Mouse (Mus musculus): ENCODE results near the gene Adcy1.

Adcy1 gene

DNA sequence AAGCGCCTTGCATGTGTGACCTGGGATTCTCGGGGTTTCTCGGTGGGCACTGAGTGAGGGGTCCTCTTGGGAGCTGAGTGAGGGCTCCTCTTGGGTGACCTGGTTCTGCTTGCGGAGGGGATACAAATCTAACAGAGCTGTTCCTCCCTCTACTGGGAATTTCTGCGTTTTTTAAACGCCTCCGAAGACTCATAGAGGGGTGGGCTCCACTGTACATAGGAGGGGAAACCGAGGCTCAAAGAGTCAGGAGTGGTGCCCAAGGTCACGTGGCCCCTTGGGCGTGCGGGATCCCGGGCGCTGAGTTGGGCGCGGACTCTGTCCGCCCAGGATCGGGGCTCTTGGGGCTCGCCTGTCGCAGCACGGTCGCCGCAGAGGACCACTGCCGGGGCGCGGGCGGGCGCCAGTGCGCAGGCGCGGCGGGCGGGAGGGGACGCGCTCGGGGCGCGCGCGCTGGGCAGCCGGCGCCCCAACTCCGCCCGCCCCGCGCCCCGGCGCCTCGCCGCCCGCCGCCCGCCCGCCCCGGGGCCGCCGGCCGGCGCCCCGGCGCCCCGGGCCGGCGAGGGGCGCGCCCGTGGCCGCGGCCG lies at the start of gene Adcy1:
Gene Adcy1 (plus strand): TSS at position 489 of the 584 bp plus-strand sequence.
- no peak for DNase-seq (ENCODE audit: extremely low read depth, low read depth, low spot score)

DNA sequence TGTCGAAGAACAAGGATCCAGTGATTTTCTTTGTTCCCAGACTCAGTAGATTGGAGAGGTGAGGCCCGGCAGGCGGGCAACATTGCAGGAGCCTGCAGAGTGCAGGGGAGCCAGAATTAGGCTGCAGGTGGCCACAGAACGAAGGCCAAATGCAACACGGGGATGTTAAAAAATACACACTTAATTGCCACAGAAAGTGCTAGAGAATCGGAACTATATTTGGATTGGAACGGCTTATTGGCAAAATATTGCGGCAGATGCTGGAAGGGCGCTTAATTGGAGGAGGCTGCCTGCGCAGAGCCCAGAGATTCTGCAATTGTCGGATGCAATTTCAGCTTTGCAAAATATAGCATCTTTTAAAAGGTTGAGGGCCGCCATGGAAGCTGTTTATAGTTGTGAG lies 46.4 kb upstream of the Adcy1 start:
- no peak for DNase-seq (ENCODE audit: extremely low read depth, low read depth, low spot score)

DNA sequence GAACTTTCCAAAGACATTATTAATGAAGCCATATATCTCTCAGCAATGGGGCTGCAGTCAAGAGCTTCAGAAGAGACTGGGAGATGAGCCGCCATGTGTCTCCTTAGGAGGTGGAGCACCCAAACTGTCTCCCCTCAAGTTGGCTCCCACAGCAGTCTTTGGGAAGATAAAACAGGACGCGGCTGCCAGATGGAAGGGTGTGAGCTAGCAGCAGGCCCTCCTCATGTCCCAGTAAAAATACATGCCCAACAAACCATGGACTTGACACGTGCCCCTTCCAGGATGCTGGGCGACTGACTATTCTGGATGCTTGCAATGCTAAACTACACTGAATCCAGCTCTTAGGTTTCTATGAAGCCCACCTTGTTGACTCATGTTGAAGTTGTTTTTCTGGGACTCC lies 45.2 kb upstream of the Adcy1 start:
- no peak for DNase-seq (ENCODE audit: extremely low read depth, low read depth, low spot score)

DNA sequence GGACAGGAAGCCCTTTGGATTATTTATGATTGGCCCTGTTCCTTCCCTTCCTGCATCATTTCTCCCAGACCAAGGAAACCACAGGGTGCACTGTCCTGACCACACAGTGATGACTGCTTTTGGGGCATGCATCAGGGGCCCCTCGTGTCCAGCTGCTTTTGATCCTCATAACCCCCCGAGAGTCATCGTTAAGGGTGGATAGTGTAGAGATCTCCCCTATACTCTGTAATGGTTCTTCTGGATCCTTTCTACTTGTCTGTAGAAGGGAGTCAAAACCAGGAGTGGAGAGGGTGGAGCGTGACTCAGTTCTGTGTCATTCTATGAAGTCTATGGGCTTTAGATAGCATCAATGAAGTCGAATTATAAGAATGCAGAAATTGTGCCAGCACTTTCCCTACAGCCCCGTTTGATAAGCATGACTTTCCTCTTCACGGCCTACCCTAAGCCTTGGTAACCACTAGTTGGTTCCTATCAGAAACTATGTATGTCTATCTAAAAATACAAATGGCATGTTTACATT lies 44.2 kb upstream of the Adcy1 start:
- no peak for DNase-seq (ENCODE audit: extremely low read depth, low read depth, low spot score)

DNA sequence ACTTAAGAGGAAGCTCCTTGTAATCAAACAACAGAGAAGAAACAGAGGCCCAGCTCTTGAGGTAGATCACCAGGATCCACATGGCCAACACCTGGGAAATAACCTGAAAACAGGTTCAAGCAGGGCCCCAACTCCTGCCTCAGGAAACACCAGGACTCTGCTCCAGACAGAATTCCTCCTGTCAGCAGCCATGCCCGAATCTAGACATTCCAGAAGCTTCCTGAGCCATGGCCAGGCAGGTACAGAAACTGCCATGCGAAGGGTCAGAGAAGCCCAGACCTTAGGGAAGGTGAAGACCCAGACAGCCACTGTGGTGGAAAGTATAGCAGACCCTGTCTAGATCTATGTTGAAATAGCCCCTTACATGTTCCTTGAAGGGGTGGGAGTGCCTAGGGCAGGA lies 30.2 kb upstream of the Adcy1 start:
- DNase-seq (ENCODE audit: extremely low read depth, low read depth, low spot score), result no peak

DNA sequence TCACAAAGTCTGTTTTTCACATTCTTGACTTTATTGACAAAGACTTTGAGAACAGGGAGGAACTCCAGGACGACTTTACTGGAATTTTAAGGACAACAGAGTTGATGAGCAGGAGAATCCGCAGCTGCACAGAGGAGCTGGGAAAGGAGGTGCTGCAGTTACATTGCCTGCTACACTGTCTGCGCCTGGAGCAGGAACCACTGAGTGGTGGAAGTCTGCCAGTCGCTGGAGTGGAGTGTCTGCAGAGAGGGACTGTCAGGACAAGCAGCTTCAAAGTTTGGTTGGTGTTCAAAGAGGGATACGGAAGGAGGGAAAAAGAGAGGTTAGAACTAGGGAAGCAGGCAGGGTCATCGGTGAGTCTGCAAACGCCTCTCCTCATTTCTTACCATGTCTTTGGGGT lies 23.6 kb upstream of the Adcy1 start:
- no peak for DNase-seq (ENCODE audit: extremely low read depth, low read depth, low spot score)

DNA sequence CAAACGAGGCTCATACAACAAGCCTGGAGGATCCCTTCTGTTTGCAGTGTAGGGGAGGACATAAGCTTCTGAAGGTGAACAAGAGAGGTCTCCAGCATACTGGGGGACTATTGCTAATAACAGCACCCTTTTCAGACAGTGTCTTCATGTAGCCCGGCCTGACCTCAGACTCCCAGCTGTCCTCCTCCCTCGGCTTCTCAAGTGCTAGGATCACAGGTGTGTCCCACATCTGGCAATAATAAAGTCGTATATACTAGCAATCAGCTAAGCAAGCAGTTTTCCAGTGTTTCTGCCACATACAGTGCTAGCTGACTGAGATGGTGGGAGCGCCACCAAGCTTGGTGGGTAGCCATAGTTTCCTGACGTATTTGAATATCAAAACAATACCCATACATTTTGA lies 22.5 kb upstream of the Adcy1 start:
- no peak for DNase-seq (ENCODE audit: extremely low read depth, low read depth, low spot score)

DNA sequence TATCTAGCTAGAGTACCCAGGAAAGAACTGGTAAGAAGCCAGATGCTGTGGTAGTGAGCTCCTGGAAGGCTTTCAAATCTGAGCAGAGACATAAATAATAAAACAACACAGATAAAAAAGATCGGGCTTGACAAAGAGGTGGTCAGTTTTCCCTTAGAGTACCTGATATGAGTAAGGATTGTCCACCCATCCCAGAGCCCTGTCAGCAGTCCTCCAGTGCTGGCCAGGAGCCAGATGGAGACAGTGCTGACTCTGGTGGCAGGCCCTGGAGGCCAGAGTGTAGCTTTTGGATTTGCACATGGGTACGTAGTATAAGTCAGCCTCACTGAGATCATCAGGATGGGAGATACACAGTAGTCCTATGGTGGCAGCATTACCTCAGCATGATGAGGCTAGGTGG lies 16.1 kb upstream of the Adcy1 start:
- DNase-seq (ENCODE audit: extremely low read depth, low read depth, low spot score), result no peak

DNA sequence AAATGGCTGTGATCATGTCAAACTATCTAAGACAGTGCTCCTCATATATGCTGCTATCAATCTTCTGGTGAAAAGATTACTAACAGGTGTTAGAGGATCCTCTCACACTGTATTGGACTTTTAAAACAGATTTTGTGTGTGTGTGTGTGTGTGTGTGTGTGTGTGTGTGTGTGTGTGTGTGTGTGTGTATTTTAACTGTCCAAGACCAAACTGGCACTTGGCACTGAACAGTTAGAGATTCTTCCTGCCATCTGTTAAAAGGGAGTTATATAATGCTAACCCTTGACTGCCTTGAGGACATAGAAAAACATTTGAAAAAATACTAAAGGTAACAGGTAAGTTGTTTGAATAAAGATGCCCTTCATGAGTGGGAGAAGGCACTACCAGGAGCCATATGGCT lies 15.7 kb upstream of the Adcy1 start:
- DNase-seq (ENCODE audit: extremely low read depth, low read depth, low spot score), result no peak

DNA sequence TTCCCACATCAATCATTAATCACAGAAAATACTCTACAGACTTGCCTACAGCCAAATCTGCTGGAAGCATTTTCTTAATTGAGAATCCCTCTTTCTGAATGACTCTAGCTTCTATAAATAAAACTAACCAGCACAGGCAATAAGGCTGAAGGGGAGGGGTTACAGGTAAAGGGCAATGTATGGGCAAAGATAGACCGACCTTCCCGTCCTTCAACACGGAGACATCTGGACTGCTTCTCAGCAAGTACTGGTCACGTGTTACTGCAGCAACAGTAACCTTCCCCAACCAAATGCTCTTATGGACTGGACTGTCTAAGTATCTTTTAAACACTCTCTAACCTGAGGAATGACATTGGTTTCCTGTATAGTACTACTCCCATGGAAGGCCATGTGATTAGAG lies 9.6 kb upstream of the Adcy1 start:
- no peak for DNase-seq (ENCODE audit: extremely low read depth, low read depth, low spot score)

DNA sequence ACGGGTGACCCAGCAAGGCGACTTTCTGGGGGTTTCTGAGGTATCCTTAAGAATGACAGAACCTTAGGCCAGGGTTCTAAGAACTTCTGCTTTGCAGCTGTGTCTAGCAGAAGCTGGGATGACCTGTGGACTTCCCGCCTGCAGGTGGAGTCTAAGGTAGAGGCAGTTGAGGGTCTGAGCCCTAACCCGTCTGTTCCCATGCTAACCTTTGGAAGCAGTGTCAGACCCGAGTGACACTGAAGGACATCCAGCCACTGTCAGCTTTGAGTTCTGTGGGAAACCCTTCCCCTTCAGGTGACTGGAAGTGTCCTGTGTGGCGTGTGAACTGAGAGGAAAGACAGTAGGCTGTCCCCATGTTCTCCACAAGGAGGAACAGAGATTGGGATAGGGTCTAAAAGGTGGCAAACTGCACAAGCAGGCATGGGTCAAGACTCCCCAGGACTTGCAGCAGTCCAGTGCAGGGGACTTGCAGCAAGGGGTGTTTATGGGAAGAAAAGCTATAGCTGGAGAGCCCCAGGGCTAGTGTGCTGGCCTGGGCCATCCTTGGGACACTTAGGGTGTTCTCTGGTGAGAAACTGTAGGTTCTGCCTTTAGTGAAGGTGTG lies 8.5 kb upstream of the Adcy1 start:
- no peak for DNase-seq (ENCODE audit: extremely low read depth, low read depth, low spot score)

DNA sequence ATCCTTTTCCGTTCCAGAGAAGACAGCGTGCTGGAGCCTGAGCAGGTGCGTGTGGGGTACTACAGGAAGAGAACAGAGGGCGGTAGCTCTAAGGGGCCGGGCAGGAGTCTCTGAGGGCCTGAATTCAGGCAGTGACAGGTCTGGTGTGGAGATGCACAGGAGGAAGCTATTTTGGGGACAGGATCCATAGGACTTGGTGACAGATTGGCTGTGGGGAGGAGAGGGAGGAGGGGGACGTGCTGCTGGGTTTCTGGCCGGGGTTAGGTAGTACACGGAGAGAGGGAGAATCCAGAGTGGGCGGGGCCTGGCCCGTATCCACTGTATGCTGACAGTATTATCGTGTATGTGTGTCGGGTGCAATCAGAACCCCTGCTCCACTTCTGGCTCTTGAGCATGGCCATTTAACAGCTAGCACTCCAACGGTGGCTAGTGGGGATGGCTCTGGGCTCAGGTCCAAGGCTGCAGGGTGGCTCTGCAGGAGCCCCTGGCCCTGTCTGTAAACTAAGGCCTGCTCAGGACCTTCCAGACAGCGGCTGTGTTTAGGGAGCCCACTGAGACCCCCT lies 7.8 kb upstream of the Adcy1 start:
- no peak for DNase-seq (ENCODE audit: extremely low read depth, low read depth, low spot score)

DNA sequence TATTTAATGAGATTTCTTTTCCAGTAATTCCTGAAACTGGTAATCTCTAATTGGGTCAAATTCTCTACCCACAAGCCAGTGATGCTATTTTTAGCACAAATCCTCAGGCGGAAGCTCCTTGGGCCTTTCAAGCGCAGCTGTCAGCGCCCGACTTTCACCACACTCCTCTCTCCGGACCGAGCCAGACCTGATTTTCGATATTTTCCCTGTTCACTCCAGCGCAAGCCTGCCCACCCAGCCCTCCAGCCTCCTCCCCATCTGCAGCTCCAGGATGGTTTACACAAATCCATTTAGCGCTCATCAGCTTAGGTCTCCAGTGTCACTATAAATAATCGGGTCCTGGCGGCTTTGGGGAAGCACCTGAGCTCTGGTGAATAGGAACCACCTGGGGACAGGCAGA lies 7.2 kb upstream of the Adcy1 start:
- DNase-seq (ENCODE audit: extremely low read depth, low read depth, low spot score), result no peak

DNA sequence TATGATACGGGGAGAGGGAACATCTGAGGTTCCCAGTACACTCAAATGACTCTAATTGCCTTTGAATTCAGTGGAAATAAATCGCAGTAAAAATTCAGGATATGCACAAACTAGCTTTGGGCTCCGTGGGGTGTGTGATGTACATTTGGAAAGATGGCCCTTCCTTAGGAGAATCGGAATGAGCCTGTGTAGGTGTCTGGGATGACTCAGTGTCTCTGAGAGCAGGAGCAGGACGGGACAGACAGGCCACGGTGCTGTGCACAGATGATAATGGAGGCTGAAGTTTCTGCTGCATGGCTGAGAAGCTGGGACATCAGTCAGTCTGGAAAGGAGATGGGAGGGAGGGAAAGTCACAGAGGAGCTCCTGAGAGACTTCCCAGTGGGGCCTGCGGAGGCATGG lies 5.5 kb upstream of the Adcy1 start:
- DNase-seq (ENCODE audit: extremely low read depth, low read depth, low spot score), result no peak

DNA sequence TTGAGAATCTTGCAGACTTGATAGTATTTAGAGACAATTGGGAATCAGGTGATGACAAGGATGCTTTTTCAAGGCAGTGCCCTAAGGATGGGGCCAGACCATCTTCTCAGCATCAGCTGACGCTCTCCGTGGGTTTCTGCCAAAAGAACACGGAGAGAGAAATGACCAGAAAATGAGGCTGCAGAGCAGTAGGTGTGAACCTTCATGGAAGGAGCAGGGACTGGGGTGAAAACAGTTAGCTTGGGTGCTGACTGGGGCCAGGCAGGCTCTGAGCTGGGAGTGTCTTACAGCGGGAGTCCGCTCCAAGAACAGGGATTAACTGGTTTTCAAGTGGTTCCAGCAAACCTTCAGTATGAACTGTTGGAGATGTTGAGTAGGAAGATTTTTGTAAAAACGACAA lies 1.3 kb upstream of the Adcy1 start:
- no peak for DNase-seq (ENCODE audit: extremely low read depth, low read depth, low spot score)

DNA sequence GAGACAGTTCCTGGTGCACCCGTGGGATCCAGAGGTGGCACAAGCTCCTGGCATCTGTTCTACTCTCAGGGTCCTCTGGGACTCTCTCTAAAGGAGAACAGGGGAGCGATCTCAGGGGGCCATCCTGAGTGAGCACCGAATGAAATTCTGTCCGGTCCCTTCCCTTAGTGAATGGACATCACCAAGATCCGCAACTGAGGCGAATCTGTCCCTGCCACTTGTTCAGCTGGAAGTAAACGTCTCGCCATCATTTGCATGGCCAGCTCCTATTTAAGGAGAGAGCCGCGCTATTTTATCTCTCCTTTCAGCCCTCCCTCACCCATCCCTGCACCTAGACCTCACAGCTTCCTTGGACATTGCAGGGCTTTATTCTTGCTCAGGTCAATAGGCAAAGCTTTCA lies 723 bp upstream of the Adcy1 start:
- DNase-seq (ENCODE audit: extremely low read depth, low read depth, low spot score), result no peak

DNA sequence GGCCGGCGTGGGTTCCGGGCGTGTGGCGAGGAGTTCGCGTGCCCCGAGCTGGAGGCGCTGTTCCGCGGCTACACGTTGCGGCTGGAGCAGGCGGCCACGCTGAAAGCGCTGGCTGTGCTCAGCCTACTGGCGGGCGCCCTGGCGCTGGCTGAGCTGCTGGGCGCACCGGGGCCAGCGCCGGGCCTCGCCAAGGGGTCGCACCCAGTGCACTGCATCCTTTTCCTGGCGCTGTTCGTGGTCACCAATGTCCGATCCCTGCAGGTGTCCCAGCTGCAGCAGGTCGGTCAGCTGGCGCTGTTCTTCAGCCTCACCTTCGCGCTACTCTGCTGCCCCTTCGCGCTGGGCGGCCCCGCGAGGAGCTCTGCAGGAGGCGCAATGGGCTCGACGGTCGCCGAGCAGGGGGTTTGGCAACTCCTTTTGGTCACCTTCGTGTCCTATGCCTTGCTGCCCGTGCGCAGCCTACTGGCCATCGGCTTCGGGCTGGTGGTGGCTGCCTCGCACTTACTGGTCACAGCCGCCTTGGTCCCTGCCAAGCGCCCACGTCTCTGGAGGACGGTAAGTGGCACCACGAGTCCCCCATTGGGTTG lies 485 bp downstream of the Adcy1 start:
- DNase-seq (ENCODE audit: extremely low read depth, low read depth, low spot score), result no peak

DNA sequence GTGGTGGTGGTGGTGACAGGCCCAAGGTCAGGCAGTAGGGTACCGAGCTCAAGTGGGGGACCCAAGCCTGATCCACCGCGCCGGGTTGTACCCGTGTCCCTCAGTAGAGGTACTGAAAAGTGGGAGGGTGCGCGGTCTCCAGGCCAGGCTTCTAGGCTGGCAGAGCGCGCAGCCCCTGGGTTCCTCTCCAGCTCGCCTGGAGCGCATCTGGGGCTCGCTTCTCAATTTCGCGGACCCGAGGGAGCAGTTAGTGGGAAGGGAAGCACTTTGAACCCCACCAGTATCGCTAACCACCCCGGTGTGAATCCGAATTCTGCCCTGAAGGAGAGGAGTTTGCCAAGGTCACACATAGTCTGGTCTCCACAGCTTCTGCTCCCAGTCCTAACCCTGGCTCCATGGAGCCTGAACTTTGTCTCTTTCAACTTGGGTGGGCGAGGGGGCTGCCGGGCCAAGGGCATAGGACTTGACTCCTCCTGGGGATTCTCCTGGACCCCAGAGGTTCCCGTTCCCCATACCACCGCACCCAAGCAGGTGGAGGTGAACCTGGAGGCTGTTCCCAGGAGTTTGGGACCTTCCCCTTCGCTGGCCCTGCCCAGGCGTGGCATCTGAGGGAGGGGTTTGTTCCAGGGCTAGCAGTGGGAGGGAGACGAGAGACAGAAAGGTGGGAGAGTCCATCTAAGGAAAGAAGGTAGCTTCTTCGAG lies 1.3 kb downstream of the Adcy1 start:
- DNase-seq (ENCODE audit: extremely low read depth, low read depth, low spot score), result no peak

DNA sequence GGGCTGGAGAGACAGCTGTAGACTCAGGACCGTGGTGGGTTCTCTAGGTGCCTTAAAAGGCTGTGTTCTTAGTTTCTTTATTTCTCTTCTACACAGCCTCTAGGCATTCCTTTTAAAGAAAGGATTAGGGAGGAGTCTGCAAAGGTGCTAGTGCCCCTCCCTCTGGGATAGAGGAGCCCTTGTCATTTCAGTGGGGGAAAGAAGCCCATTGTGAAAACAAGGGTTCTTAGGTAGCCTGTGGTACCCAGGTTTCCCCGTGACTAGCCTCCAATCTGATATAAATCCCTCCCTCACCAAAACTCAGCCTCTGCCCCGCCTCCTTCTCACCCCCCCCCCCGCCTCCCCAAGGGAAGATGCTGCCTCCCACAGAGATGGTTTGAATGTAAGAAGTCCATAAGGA lies 2.1 kb downstream of the Adcy1 start:
- no peak for DNase-seq (ENCODE audit: extremely low read depth, low read depth, low spot score)

DNA sequence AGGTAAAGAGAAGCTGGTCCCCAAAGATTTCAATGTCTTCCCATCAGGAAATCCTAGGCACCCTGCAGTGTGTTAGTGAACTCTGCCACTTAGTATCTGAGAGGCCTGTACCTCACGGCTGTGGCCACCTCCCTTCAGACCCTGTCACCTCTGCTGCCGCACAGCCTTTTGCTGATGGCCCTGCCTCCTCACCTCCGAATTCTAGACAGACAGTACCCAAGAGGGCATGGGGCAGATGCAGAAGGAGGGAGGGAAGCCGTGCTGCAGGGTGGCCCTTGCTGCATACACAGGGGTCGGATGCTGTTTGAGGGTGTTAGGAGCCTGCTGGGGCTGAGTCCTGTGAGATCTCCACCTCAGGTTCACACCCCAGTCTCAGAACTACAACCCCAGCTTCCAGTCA lies 2.6 kb downstream of the Adcy1 start:
- DNase-seq (ENCODE audit: extremely low read depth, low read depth, low spot score), result no peak

DNA sequence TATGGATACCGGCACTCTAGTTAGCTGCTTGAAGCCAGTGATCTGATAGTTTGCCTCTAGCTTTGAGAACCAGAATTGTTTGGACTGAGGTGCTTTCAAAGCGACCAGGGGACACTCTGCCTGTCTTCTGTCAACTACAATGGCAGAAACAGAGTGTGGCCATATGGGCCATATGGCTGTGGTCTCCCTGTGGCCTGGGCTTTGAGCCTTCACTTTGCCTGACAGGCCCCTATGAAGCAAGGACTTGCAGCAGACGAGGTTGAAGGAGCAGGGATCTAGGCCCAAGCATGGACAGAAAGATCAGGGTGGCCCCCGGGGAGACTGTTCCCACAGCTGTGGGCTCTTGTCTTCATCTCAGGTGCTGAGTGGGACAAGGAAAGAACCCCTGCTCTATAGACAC lies 4.0 kb downstream of the Adcy1 start:
- no peak for DNase-seq (ENCODE audit: extremely low read depth, low read depth, low spot score)

All from fat pad, adult 2 months (tissue).